Mouse (Mus musculus): ENCODE results near the gene Acss2.

GRCm38 (mm10) chr2:155606360-155606759 lies 88.6 kb downstream of the Acss2 start:
- TF ChIP-seq CTCF (IDR thresholded peaks at IDR 0.05; ENCODE audit: low read depth) (peak; percentile 49), EP300 (IDR thresholded peaks at IDR 0.05; ENCODE audit: low read depth) (no peak)

All from heart, postnatal 0 days (tissue).